In the genomic region with DNA sequence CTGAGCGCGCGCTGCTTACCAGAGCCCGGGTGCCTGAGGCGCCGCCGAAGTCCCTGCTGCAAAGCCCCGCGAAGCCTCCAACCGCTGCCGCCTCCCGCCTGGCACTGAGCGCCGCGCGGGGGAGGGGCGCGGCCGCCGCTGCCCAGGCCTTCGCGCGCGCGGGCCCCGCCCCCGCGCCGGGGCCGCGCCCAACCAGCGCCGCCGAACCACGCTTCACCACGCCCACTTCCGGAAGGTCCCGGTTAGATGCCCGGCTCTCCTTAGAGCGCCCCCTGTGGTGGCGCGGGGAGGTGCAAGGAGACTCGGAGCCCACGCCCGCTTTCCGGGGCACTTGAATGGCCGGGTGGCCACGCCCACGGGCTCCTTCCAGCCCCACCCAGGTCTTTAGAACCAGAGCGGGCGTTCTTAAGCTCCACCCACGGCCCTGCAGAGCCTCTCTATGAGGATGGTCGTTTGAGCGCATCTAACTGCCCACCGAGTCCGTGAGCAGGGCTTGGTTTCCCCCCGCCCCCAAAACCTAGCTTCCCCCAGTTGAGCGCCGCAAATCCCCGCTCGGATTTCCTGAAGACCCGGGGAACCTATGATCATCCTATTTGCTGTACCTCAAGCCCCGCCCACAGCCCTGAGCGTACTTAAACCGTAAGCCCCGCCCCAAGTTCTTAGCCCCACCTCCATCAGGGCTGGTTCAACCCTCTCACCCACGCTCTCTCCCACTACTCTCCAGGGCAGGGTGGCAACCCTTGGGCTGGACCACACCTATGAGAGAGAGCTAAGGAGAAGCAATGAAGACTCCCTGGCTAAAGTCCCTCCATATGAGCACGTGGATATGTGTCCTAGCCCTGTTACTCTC, we compare ENCODE assay signal across 1 mouse cellular context.
TF ChIP-seq lines count a peak whose summit lies in the region.

A gene (minus strand): TSS at position 167 of the 850 bp plus-strand sequence.

TF ChIP-seq in MEL, 35 proteins besides CTCF, POLR2A, EP300 and RAD21 (continued from another document):
- TF ChIP-seq POLR2AphosphoS5 (IDR thresholded peaks at IDR 0.05; ENCODE audit: borderline replicate concordance, low read depth, low read length) (no peak), POLR2AphosphoS2 (IDR thresholded peaks at IDR 0.05; ENCODE audit: low read length) (no peak), NRF1 (IDR thresholded peaks at IDR 0.05; ENCODE audit: insufficient read depth, low read depth, low read length, poor library complexity, severe bottlenecking) (no peak), NELFE (IDR thresholded peaks at IDR 0.05; ENCODE audit: low read depth, low read length) (peak; percentile 66), TCF12 (IDR thresholded peaks at IDR 0.05; ENCODE audit: low read depth, low read length) (no peak), JUND (IDR thresholded peaks at IDR 0.05; ENCODE audit: low read depth, low read length) (no peak), MAFK (IDR thresholded peaks at IDR 0.05; ENCODE audit: borderline replicate concordance, low read depth, low read length) (no peak), E2F4 (IDR thresholded peaks at IDR 0.05; ENCODE audit: borderline replicate concordance, low read depth, low read length) (no peak), MXI1 (IDR thresholded peaks at IDR 0.05; ENCODE audit: low read depth, low read length) (peak; percentile 60; the same call in 1 of the 2 replicates), ZNF384 (IDR thresholded peaks at IDR 0.05; ENCODE audit: low read depth, low read length) (no peak), ZKSCAN1 (IDR thresholded peaks at IDR 0.05; ENCODE audit: low read depth, low read length) (no peak), GABPA (IDR thresholded peaks at IDR 0.05; ENCODE audit: low read depth, low read length) (no peak), CHD2 (IDR thresholded peaks at IDR 0.05; ENCODE audit: low read length) (no peak), ZMIZ1 (IDR thresholded peaks at IDR 0.05; ENCODE audit: low read depth, low read length) (no peak), TAL1 (IDR thresholded peaks at IDR 0.05; ENCODE audit: low read length) (no peak)
